Mouse (Mus musculus) hindbrain, postnatal 0 days (tissue): ENCODE results near the gene Slc27a5. TPM values are rescaled to one million over a fixed set of nuclear protein-coding genes. Genes with fewer than 3 reads are reported as not detected.

Experiments used
- ATAC-seq: fragments of 200-750 bp; cut with Nextera tagmentation; 2 replicates; pipeline ENCODE4 v1.8.0; 2017; ENCODE audit warnings: mild to moderate bottlenecking, moderate TSS enrichment, moderate library complexity
- DNase-seq: peaks from one replicate; pipeline ENCODE4 v3.0.0-alpha.2; 2015; ENCODE audit warnings: low spot score
- H3K27ac ChIP-seq: fragments of 300-500 bp; sonication (generic); 2 replicates; pipeline ENCODE4 v1.5.1; 2014; ENCODE audit warnings: mild to moderate bottlenecking
- H3K27me3 ChIP-seq: fragments of 300-500 bp; sonication (generic); 2 replicates; pipeline ENCODE4 v1.6.1; 2014; ENCODE audit warnings: low read length, mixed read lengths; ENCODE audit not compliant: insufficient read depth
- H3K36me3 ChIP-seq: fragments of 300-500 bp; sonication (generic); 2 replicates; pipeline ENCODE4 v1.6.1; 2014; ENCODE audit warnings: low read length, mixed read lengths; ENCODE audit not compliant: insufficient read depth
- H3K4me1 ChIP-seq: fragments of 300-500 bp; sonication (generic); 2 replicates; pipeline ENCODE4 v1.6.1; 2014; ENCODE audit warnings: antibody characterized with exemption, low read length, mixed read lengths; ENCODE audit not compliant: insufficient read depth
- H3K4me2 ChIP-seq: fragments of 300-500 bp; sonication (generic); 2 replicates; pipeline ENCODE4 v1.6.1; 2014; ENCODE audit warnings: low read depth, mild to moderate bottlenecking, low read length, moderate library complexity, mixed read lengths
- H3K4me3 ChIP-seq: fragments of 300-500 bp; sonication (generic); 2 replicates; pipeline ENCODE4 v1.5.1; 2014; ENCODE audit warnings: low read length
- H3K9ac ChIP-seq: fragments of 300-500 bp; sonication (generic); replicated peaks from 2 replicates; pipeline ENCODE4 v1.6.1; 2014; ENCODE audit warnings: mild to moderate bottlenecking, low read length, moderate library complexity, mixed read lengths
- H3K9me3 ChIP-seq: fragments of 300-500 bp; sonication (generic); 2 replicates; pipeline ENCODE4 v1.6.1; 2016; ENCODE audit warnings: low read length, mixed read lengths
- CTCF ChIP-seq: IDR thresholded peaks from 2 replicates; pipeline ENCODE4 v1.5.1; 2016; ENCODE audit warnings: antibody characterized with exemption, control low read depth, low read depth
- WGBS: fragments of 180-500 bp; shearing (Covaris S2); extraction: QIAGEN DNeasy Blood & Tissue Kit; methylation state at CpG from one replicate; pipeline ENCODE4 v1.1.7; 2014; 5-methylcytosine and 5-hydroxymethylcytosine counted together
- polyA plus RNA-seq: library from polyadenylated mRNA; unstranded; fragments of >200 nt; fragmentation: Nextera tagmentation; extraction: Ambion mirVana; gene quantifications from 2 replicates; pipeline ENCODE4 v1.2.1, GENCODE M21; 2015
- total RNA-seq: library from RNA; depleted of rRNA; stranded (reverse); fragments of >200 nt; gene quantifications from 2 replicates; pipeline ENCODE4 v1.2.3, GENCODE M21; 2014

Gene Slc27a5
- total and polyA plus RNA-seq, 2 experiments from 2014 or later = 0.29 to 1.7 TPM

DNA sequence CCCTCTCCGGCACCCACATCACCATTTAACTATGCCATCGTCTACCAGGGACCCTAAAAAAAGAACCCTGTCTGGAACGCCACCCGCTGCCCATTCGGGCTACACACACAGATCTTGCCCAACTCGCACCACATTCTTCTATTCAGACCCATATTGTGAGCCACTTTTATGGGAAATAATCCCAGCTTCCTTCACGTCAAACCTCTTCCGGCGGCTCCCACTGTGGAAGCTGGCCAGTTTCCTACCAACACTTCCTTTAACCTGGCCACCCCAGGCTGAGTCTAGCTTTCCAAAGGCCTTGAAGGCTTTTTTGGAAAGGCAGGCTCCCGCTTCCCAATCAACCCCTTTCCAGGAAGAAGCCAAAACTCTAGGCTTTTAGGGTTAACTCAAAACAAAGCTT, 8.5 kb upstream of the Slc27a5 start:
- Histone ChIP-seq H3K27me3 (no peaks in the 10 kb centered on the region), H3K27ac (no peak overlapping the region), H3K9ac (0 out of 2 replicates have a peak overlapping the region, but pooled peaks have one; percentile 9), H3K4me1 (peaks cover 10% of the 10 kb centered on the region; the same call in 1 of the 2 replicates), H3K4me2 (no peak overlapping the region), H3K4me3 (no peak overlapping the region), H3K36me3 (peaks cover 15% of the 10 kb centered on the region), H3K9me3 (no peaks in the 10 kb centered on the region)
- DNase-seq (no peak), ATAC-seq (no peak)
- no peak for TF ChIP-seq CTCF
- 89% methylated on average over 10 of the region's 10 CpGs for WGBS

DNA sequence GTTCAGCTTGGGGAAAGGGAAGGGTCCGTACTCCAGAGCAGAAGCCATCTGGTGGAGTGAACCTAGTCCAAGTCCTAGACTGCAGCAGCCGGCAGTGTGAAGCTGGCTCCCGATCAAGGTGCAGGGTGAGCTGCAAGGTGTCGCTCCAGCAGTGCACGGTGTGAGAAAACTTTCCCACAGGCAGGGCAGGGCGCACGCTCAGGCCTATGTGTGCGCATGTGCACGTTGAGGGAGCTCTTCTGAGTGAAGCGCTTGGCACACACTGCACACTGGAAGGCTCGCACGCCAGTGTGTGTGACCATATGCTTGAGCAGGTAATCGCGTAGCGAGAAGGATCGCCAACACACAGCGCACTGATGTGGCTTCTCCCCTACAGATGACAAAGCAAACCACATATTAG, 8.0 kb upstream of the Slc27a5 start:
- Histone ChIP-seq H3K9me3 (no peaks in the 10 kb centered on the region), H3K27me3 (no peaks in the 10 kb centered on the region), H3K36me3 (peaks cover 15% of the 10 kb centered on the region), H3K27ac (no peak overlapping the region), H3K9ac (no peak overlapping the region), H3K4me1 (peaks cover 10% of the 10 kb centered on the region; the same call in 1 of the 2 replicates), H3K4me3 (no peak overlapping the region), H3K4me2 (no peak overlapping the region)
- ATAC-seq (no peak), DNase-seq (no peak)
- TF ChIP-seq CTCF = no peak
- 77% methylated on average over 17 of the region's 17 CpGs for WGBS

DNA sequence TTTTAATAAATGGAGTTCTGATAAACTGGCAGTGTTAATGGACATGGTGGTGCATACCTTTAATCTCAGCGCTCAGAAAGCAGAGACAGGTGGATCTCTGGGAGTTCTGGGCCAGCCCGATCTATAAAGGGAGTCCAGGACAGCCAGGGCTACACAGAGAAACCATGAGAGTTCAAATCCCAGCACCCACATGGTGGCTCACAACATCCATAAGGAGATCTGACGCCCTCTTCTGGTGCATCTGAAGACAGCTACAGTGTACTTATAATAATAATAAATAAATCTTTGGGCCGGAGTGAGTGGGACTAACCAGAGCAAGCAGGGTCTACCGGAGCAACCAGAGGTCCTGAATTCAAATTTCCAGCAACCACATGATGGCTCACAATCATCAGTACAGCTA, 5.4 kb upstream of the Slc27a5 start:
- no peak for TF ChIP-seq CTCF
- WGBS = 73% methylated on average over 5 of the region's 5 CpGs
- Histone ChIP-seq H3K27me3 (no peaks in the 10 kb centered on the region), H3K36me3 (peaks cover 15% of the 10 kb centered on the region), H3K9ac (no peak overlapping the region), H3K4me2 (no peak overlapping the region), H3K4me3 (no peak overlapping the region), H3K27ac (no peak overlapping the region), H3K4me1 (peaks cover 2% of the 10 kb centered on the region; the same call in 1 of the 2 replicates), H3K9me3 (no peaks in the 10 kb centered on the region)
- ATAC-seq = no peak
- no peak for DNase-seq

DNA sequence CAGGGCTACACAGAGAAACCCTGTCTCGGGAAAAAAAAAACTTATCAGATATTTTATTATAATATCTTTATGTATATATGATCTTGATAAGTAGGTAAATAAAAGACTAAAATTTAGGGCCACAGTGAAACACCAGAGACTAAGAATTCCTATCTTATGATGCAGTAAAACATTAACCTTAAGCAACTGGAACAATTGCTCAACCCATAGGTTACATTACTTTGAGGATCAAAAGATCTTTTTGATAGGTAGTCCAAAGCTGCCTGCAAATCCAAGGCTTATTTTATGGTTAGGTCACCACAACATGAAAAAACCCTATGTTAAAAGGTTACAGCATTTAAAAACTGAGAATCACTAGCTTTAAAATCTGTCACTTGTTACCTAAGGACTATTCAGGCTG, 3.6 kb upstream of the Slc27a5 start:
- no peak for TF ChIP-seq CTCF
- H3K36me3 ChIP-seq = peaks cover 8% of the 10 kb centered on the region; the same call in 1 of the 2 replicates
- no peaks in the 10 kb centered on the region for H3K9me3 ChIP-seq
- DNase-seq = no peak
- no peak overlapping the region for H3K4me3 ChIP-seq
- no peak overlapping the region for H3K27ac ChIP-seq
- H3K4me1 ChIP-seq = no peaks in the 10 kb centered on the region
- no peak overlapping the region for H3K9ac ChIP-seq
- 61% methylated on average over 1 of the region's 1 CpGs for WGBS
- H3K4me2 ChIP-seq = no peak overlapping the region
- no peak for ATAC-seq
- H3K27me3 ChIP-seq = no peaks in the 10 kb centered on the region

DNA sequence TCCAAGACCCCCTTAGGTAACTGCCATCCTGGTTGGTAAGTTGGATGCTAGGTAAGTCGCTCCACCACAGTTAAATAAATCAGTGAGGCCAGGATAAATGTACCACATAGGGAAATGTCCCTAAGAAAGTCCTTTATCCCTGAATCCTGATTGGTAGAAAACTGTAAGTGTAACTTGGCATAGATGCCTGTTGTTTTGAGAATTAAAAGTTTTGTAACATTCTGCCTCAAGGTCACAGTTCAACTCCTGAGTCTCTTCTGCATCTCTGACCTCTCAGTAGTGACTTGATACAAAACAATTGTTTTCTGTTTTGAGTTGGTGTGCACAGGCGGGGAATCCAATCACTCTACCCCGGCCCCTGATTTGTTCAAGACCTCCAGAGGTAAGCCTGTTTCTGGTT, 859 bp upstream of the Slc27a5 start, which contains the start of gene Trim28:
Gene Trim28 (plus strand): TSS at position 264 of the 400 bp plus-strand sequence.
- Histone ChIP-seq H3K27me3 (no peaks in the 10 kb centered on the region), H3K4me3 (no peak within 1 kb of the TSS), H3K36me3 (no peaks in the 10 kb centered on the region), H3K9me3 (no peaks in the 10 kb centered on the region), H3K4me1 (no peaks in the 10 kb centered on the region), H3K9ac (no peak within 1 kb of the TSS), H3K27ac (no peak within 1 kb of the TSS), H3K4me2 (no peak within 1 kb of the TSS)
- TF ChIP-seq CTCF = no peak
- WGBS = 85% methylated on average over 3 of the region's 3 CpGs
- no peak for DNase-seq
- no peak for ATAC-seq

DNA sequence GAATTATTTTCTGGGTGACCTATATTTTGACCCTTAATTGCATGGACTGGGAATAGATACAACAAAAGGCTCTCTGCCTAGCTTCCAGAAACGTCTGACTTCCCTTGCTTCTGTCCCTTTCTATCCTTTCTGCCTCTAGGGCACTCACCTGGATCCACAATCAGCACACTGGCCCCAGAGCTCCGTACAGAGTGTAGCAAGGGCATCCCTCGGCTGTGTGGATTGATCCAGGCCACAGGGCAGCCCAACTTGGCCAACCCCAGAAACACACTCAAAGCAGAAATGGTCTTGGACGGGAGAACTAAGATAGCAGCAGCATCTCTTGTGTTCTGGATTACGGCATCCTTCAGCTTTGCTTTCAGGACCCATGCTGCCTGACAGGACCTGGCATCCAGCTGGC, 762 bp downstream of the Slc27a5 start:
- WGBS = 68% methylated on average over 5 of the region's 5 CpGs
- Histone ChIP-seq H3K9me3 (no peaks in the 10 kb centered on the region), H3K27me3 (no peaks in the 10 kb centered on the region), H3K4me3 (no peak overlapping the region), H3K4me2 (no peak overlapping the region), H3K9ac (no peak overlapping the region), H3K36me3 (no peaks in the 10 kb centered on the region), H3K4me1 (no peaks in the 10 kb centered on the region), H3K27ac (no peak overlapping the region)
- ATAC-seq (no peak), DNase-seq (no peak)
- no peak for TF ChIP-seq CTCF

DNA sequence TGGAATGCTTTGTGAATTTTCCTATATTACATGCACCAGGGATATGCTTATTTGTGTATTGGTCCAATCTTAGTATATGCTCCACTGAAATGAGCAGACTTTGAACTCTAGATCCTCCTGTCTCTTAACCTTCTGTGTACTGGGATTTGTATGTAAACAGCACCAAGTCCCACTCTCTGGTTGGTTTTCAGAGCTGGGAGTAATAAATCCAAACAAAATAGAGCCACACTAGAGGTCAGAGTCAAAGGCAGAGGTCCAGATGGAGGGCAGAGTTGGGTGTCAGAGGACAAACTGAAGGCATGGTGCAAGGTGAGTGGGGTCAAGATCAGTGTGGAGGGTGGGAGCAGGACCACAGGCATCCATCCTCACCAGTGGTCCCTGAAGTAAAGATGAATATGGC, 2.1 kb downstream of the Slc27a5 start:
- no peak for ATAC-seq

More for the DNA sequence above, 2.1 kb downstream of the Slc27a5 start:
- H3K4me2 ChIP-seq = no peak overlapping the region
- no peak overlapping the region for H3K27ac ChIP-seq
- no peak overlapping the region for H3K9ac ChIP-seq
- no peaks in the 10 kb centered on the region for H3K27me3 ChIP-seq
- DNase-seq = no peak
- no peaks in the 10 kb centered on the region for H3K36me3 ChIP-seq
- no peaks in the 10 kb centered on the region for H3K9me3 ChIP-seq
- H3K4me3 ChIP-seq = no peak overlapping the region
- no peak for TF ChIP-seq CTCF
- H3K4me1 ChIP-seq = no peaks in the 10 kb centered on the region
